Mouse (Mus musculus) midbrain, embryonic 14.5 days (tissue): ENCODE measurements around the gene Ret. TPM values are rescaled to one million over a fixed set of nuclear protein-coding genes. Genes with fewer than 3 reads are reported as not detected.

Source experiments
- ATAC-seq: fragments of 200-750 bp; cut with Nextera tagmentation; 2 replicates; pipeline ENCODE4 v1.8.0; 2017; ENCODE audit warnings: moderate number of reproducible peaks, moderate library complexity; ENCODE audit not compliant: low FRiP score, low TSS enrichment
- DNase-seq: peaks from one replicate; pipeline ENCODE4 v3.0.0-alpha.2; 2015
- H3K27ac ChIP-seq: fragments of 300-500 bp; sonication (generic); replicated peaks from 2 replicates; pipeline ENCODE4 v1.5.1; 2014; ENCODE audit warnings: mild to moderate bottlenecking, low read depth, low read length, moderate library complexity
- H3K27me3 ChIP-seq: fragments of 300-500 bp; sonication (generic); 2 replicates; pipeline ENCODE4 v1.6.1; 2014; ENCODE audit warnings: low read length, control low read depth, mixed read lengths; ENCODE audit not compliant: control insufficient read depth, insufficient read depth
- H3K36me3 ChIP-seq: fragments of 300-500 bp; sonication (generic); 2 replicates; pipeline ENCODE4 v1.6.1; 2014; ENCODE audit warnings: low read length, control low read depth; ENCODE audit not compliant: control insufficient read depth, insufficient read depth
- H3K4me1 ChIP-seq: fragments of 300-500 bp; sonication (generic); 2 replicates; pipeline ENCODE4 v1.6.1; 2014; ENCODE audit warnings: mild to moderate bottlenecking, antibody characterized with exemption, low read length, control low read depth; ENCODE audit not compliant: control insufficient read depth, insufficient read depth
- H3K4me2 ChIP-seq: fragments of 300-500 bp; sonication (generic); 2 replicates; pipeline ENCODE4 v1.6.1; 2014; ENCODE audit warnings: mild to moderate bottlenecking, low read length, moderate library complexity
- H3K4me3 ChIP-seq: fragments of 300-500 bp; sonication (generic); replicated peaks from 2 replicates; pipeline ENCODE4 v1.5.1; 2014; ENCODE audit warnings: low read depth, low read length
- H3K9ac ChIP-seq: fragments of 300-500 bp; sonication (generic); replicated peaks from 2 replicates; pipeline ENCODE4 v1.6.1; 2014; ENCODE audit warnings: mild to moderate bottlenecking, low read length, moderate library complexity
- H3K9me3 ChIP-seq: fragments of 300-500 bp; sonication (generic); 2 replicates; pipeline ENCODE4 v1.6.1; 2016; ENCODE audit warnings: low read length, control low read depth, mixed read lengths; ENCODE audit not compliant: control insufficient read depth
- WGBS: fragments of 180-500 bp; shearing (Covaris S2); extraction: QIAGEN DNeasy Blood & Tissue Kit; methylation state at CpG from one replicate; pipeline ENCODE4 v1.1.7; 2014; 5-methylcytosine and 5-hydroxymethylcytosine counted together
- polyA plus RNA-seq: library from polyadenylated mRNA; unstranded; fragments of >200 nt; fragmentation: Nextera tagmentation; extraction: Ambion mirVana; gene quantifications from 2 replicates; pipeline ENCODE4 v1.2.1, GENCODE M21; 2014

Ret gene
- polyA plus RNA-seq, 1 experiment from 2014 or later = 4.5 TPM

DNA sequence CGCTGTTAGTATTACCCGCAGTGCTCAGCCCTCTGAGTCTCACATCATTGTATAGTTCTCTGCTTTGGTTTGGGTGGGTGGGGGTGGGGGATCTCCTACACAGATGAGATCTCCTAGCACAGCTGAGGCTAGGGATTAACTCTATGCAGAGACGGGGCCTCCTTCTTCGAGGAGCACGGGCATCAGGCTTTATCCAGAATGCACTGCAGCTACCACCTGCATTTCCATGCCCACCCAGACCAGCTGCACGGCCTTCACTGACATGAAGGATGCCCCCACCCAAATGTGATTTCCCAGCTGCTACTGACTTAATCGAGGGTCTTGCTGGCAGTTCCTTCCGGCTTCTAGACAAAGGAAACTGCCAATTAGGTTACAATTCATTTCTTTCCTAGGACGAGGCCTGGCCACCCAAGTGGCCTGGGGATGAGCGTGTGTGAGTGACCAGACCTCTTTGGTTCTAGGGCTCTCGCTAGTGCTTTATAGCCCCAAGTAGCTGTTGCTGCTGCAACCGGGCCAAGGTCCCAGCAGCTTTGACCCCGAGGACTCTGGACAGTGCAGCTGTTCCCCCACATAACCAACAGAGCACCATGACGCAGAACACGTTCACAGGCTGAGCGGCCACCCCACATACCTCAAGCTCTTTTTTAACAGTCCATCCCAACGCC is 10.8 kb downstream of the Ret start:
- WGBS = 48% methylated on average over 17 of the region's 17 CpGs
- Histone ChIP-seq H3K4me3 (no peak overlapping the region), H3K4me2 (no peak overlapping the region), H3K9me3 (no peaks in the 10 kb centered on the region), H3K4me1 (no peaks in the 10 kb centered on the region), H3K9ac (no peak overlapping the region), H3K27me3 (no peaks in the 10 kb centered on the region), H3K36me3 (no peaks in the 10 kb centered on the region), H3K27ac (no peak overlapping the region)
- DNase-seq (no peak), ATAC-seq (no peak)

DNA sequence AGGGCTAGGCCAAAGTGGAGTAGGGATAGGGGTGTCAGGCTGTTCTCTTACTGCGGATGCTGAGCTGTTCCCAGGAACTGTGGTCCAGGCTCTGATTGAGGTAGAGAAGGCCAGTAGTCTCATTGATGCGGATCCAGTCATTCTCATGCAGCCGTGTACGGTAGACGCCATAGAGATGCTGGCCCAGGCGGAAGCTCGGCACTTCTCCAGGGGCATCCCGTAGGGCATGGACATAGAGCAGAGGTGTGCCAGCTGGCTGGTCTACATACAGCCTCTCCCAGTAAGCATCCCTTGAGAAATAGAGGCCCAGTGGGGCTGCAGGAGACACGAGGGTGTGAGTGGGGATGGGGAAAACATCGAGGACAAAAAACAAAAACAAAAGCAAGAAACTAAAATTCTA is 13.4 kb downstream of the Ret start:
- H3K4me3 ChIP-seq = no peak overlapping the region
- no peaks in the 10 kb centered on the region for H3K36me3 ChIP-seq
- no peak overlapping the region for H3K9ac ChIP-seq
- WGBS = 88% methylated on average over 10 of the region's 10 CpGs
- no peaks in the 10 kb centered on the region for H3K9me3 ChIP-seq
- H3K27ac ChIP-seq = no peak overlapping the region
- no peak overlapping the region for H3K4me2 ChIP-seq
- no peak for DNase-seq
- H3K27me3 ChIP-seq = no peaks in the 10 kb centered on the region
- H3K4me1 ChIP-seq = no peaks in the 10 kb centered on the region
- ATAC-seq = no peak

DNA sequence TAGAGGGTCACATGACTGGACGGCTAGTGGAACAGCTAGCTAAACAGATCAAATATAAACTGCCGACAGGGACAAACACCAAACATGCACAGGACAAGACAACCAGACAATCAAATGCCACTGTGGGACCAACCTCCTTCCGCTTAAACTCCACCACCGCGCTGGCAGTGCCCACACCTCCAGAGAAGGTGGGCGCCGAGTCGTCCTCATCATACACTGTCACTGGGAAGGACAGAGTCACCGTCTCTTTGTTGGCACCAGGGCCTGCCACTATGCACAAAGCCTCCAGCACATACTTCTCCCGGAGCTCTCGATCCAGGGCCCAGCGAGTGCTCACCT is 17.5 kb downstream of the Ret start:
- no peak overlapping the region for H3K4me2 ChIP-seq
- DNase-seq (no peak), ATAC-seq (peak; percentile 42; the same call in 1 of the 2 replicates)

DNA sequence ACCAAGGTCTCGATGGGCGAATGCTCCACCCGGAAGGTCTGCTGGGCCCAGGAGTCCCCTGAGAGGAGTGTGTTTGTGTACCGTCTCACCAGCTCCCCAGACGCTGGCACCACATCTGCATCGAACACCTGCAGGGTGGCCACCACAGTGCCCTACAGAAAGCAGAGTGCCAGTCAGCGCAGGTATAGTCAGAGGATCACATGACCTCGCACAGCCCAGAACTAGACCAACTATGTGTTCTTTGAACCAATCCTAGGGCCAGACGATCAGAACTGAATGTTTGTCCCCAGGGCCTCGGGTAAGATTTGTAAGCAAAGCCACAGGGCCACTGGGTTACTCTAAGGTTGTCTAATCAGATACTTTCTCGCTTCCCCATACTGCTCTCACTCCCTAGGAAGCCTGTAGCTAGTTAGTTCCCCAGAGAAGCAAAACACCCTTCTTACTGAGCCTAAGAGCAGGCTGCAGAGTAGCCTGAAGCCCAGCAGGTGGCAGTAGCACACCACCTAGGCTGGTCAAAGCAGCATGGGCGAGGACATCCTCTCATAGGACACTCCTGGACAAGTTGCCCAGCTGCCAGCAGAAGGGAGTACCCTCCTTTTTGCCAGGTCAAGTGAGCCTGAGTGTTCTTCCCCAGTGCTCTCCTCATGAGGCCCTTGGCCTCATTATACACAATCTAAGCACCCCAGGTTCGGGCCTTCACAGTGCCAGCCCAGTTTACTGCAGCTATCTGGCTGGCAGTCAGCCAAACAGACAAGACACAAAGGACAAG is 18.0 kb downstream of the Ret start:
- no peaks in the 10 kb centered on the region for H3K36me3 ChIP-seq
- no peak overlapping the region for H3K4me2 ChIP-seq
- no peaks in the 10 kb centered on the region for H3K9me3 ChIP-seq
- no peaks in the 10 kb centered on the region for H3K4me1 ChIP-seq
- H3K9ac ChIP-seq = no peak overlapping the region
- no peak overlapping the region for H3K27ac ChIP-seq
- H3K4me3 ChIP-seq = no peak overlapping the region
- ATAC-seq (peak; percentile 74), DNase-seq (peak; percentile 92)
- WGBS = 64% methylated on average over 13 of the region's 13 CpGs
- H3K27me3 ChIP-seq = no peaks in the 10 kb centered on the region

More for the DNA sequence above, 17.5 kb downstream of the Ret start:
- Histone ChIP-seq H3K9me3 (no peaks in the 10 kb centered on the region), H3K4me1 (no peaks in the 10 kb centered on the region), H3K27me3 (no peaks in the 10 kb centered on the region), H3K9ac (no peak overlapping the region), H3K27ac (no peak overlapping the region), H3K4me3 (no peak overlapping the region), H3K36me3 (no peaks in the 10 kb centered on the region)
- 77% methylated on average over 12 of the region's 12 CpGs for WGBS

DNA sequence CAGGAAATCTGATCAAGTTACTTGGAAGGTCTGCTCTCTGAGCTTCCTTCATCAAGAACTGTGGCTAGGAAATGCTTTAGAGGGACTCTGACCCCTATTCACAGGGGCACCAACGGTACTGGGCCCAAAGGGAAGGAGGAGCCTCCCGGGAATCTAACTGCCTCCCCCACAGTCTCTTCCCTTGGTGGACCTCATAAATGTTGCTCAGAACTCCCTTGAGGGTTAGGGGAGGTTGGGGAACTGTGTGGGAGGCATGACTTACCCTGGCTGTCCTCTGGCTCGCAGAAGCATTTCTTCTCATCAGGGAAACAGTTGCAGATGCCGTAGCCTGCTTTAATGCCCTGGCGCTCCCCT is 23.6 kb downstream of the Ret start:
- Histone ChIP-seq H3K27ac (no peak overlapping the region), H3K9ac (no peak overlapping the region), H3K36me3 (no peaks in the 10 kb centered on the region), H3K9me3 (no peaks in the 10 kb centered on the region), H3K4me2 (no peak overlapping the region), H3K4me3 (no peak overlapping the region), H3K4me1 (no peaks in the 10 kb centered on the region), H3K27me3 (no peaks in the 10 kb centered on the region)
- no peak for ATAC-seq
- WGBS = 83% methylated on average over 5 of the region's 5 CpGs
- no peak for DNase-seq

DNA sequence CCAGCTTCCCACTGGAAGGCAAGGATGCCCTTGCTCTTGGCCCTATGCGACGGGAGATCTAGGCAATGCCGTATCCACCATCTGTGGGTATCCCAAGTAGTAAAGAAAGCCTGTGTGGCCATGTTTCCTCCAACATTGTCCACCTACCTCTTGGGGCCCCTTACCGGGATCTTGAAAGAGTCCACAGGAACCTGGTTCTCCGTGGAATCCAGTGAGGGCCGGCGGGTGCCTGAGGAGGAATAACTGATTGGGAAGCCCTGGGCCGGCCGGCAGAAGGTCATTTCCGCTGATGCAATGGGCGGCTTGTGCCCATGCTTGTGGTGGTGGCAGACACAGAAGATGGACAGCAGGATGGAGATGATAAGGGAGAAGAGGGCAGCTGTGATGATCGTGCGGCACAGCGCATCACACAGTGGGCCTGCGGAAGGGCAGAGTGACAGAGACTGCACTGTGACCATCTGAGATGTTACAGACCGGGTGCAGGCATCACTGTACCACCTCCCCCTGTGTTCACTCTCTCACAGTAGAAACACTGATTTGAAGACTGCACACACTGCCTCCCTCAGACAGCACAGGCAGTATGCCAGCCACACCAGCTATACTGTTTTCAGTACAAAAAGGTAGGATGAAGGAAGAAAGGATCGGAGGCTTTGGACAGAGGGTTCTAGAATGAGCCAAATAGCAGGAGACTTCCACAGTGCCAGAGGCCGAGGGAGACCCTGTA is 24.1 kb downstream of the Ret start:
- Histone ChIP-seq H3K36me3 (no peaks in the 10 kb centered on the region), H3K4me1 (no peaks in the 10 kb centered on the region), H3K27ac (no peak overlapping the region), H3K9me3 (no peaks in the 10 kb centered on the region), H3K4me2 (no peak overlapping the region), H3K4me3 (no peak overlapping the region), H3K9ac (no peak overlapping the region), H3K27me3 (no peaks in the 10 kb centered on the region)
- ATAC-seq (no peak), DNase-seq (no peak)
- WGBS = 94% methylated on average over 18 of the region's 18 CpGs

DNA sequence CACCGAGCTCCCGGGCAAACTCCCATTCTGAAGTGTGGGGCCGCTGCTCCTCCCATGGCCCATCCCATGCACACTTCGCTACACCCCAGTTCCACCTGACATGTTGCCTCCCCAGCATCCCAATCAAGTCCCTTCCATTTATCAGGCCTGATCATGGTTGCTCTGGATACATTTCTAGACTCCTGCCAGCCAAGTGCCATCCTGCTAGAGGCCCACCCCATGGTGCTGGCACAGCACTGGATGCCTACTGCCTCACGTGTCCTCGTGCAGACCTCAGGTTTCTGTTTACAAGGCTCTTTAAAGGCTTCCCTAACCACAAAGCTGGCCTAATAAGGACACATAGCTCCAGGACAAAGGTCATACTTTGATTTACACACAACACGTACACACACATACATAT is 26.1 kb downstream of the Ret start:
- no peak overlapping the region for H3K9ac ChIP-seq
- no peaks in the 10 kb centered on the region for H3K36me3 ChIP-seq
- no peaks in the 10 kb centered on the region for H3K4me1 ChIP-seq
- DNase-seq = no peak
- H3K27ac ChIP-seq = no peak overlapping the region
- no peaks in the 10 kb centered on the region for H3K27me3 ChIP-seq
- WGBS = 95% methylated on average over 7 of the region's 7 CpGs
- H3K9me3 ChIP-seq = no peaks in the 10 kb centered on the region
- H3K4me2 ChIP-seq = no peak overlapping the region
- ATAC-seq = no peak
- H3K4me3 ChIP-seq = no peak overlapping the region

DNA sequence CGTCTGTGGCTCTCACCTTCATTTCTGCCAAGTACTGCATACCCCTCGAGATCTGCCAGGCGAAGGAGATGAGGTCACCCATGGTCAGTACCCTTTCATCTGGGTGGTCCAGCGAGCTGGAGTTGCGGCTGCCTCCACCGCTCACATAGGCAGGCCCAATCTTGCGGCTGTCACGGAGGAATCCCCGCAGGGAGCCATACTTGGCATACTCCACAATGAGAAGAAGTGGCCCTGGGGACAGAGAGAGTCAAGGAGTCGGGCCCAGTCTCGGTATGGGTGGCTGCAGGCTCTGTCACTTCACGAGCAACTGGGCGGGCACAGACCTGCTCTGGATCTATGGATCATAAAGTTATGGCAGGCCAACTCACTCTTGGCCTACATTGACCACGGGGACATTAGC is 29.4 kb downstream of the Ret start:
- H3K9ac ChIP-seq = no peak overlapping the region
- no peak for DNase-seq
- H3K4me2 ChIP-seq = no peak overlapping the region
- no peaks in the 10 kb centered on the region for H3K27me3 ChIP-seq
- 85% methylated on average over 14 of the region's 14 CpGs for WGBS
- no peaks in the 10 kb centered on the region for H3K9me3 ChIP-seq
- no peak overlapping the region for H3K27ac ChIP-seq
- no peaks in the 10 kb centered on the region for H3K36me3 ChIP-seq
- no peak for ATAC-seq
- H3K4me3 ChIP-seq = no peak overlapping the region
- H3K4me1 ChIP-seq = no peaks in the 10 kb centered on the region
